Mouse (Mus musculus) heart, embryonic 11.5 days (tissue): ENCODE data around the gene Slc7a14. TPM values are rescaled to one million over a fixed set of nuclear protein-coding genes. Genes with fewer than 3 reads are reported as not detected.

Experiments
- ATAC-seq: fragments of 200-750 bp; cut with Nextera tagmentation; replicated peaks from 2 replicates; pipeline ENCODE4 v1.8.0; 2017; ENCODE audit warnings: moderate library complexity; ENCODE audit not compliant: insufficient number of reproducible peaks, low FRiP score, low TSS enrichment
- H3K27ac ChIP-seq: fragments of 300-500 bp; sonication (generic); 2 replicates; pipeline ENCODE4 v1.5.1; 2014; ENCODE audit warnings: mild to moderate bottlenecking, low read depth, low read length
- H3K27me3 ChIP-seq: fragments of 300-500 bp; sonication (generic); 2 replicates; pipeline ENCODE4 v1.6.1; 2014; ENCODE audit warnings: mild to moderate bottlenecking, low read length, mixed read lengths; ENCODE audit not compliant: control insufficient read depth, insufficient read depth
- H3K36me3 ChIP-seq: fragments of 300-500 bp; sonication (generic); 2 replicates; pipeline ENCODE4 v1.6.1; 2014; ENCODE audit warnings: mild to moderate bottlenecking, low read length, moderate library complexity, mixed read lengths; ENCODE audit not compliant: control insufficient read depth, insufficient read depth
- H3K4me1 ChIP-seq: fragments of 300-500 bp; sonication (generic); 2 replicates; pipeline ENCODE4 v1.6.1; 2014; ENCODE audit warnings: low read length; ENCODE audit not compliant: control insufficient read depth, insufficient read depth
- H3K4me2 ChIP-seq: fragments of 300-500 bp; sonication (generic); 2 replicates; pipeline ENCODE4 v1.6.1; 2014; ENCODE audit warnings: mild to moderate bottlenecking, moderate library complexity
- H3K4me3 ChIP-seq: fragments of 300-500 bp; sonication (generic); 2 replicates; pipeline ENCODE4 v1.5.1; 2014; ENCODE audit warnings: low read depth, low read length
- H3K9ac ChIP-seq: fragments of 300-500 bp; sonication (generic); 2 replicates; pipeline ENCODE4 v1.6.1; 2014; ENCODE audit warnings: mild to moderate bottlenecking, low read depth, low read length, moderate library complexity
- H3K9me3 ChIP-seq: fragments of 300-500 bp; sonication (generic); replicated peaks from 2 replicates; pipeline ENCODE4 v1.6.1; 2016; ENCODE audit warnings: low read length; ENCODE audit not compliant: control insufficient read depth
- WGBS: fragments of 180-500 bp; shearing (Covaris S2); extraction: QIAGEN DNeasy Blood & Tissue Kit; methylation state at CpG from one replicate; pipeline ENCODE4 v1.1.7; 2014; ENCODE audit not compliant: insufficient replicate concordance; 5-methylcytosine and 5-hydroxymethylcytosine counted together
- polyA plus RNA-seq: library from polyadenylated mRNA; unstranded; fragments of >200 nt; fragmentation: Nextera tagmentation; extraction: Ambion mirVana; gene quantifications from 2 replicates; pipeline ENCODE4 v1.2.1, GENCODE M21; 2014

The Slc7a14 gene
- polyA plus RNA-seq, 1 experiment from 2014 or later = 0.53 TPM

- 75% methylated on average over 2 of the region's 2 CpGs for WGBS
- H3K27ac ChIP-seq = no peak overlapping the region
- ATAC-seq = no peak
- no peaks in the 10 kb centered on the region for H3K9me3 ChIP-seq
- no peak overlapping the region for H3K9ac ChIP-seq
- H3K4me3 ChIP-seq = no peak overlapping the region
- H3K4me1 ChIP-seq = no peaks in the 10 kb centered on the region
- no peak overlapping the region for H3K4me2 ChIP-seq
- peaks cover under 1% of the 10 kb centered on the region for H3K27me3 ChIP-seq
- no peaks in the 10 kb centered on the region for H3K36me3 ChIP-seq
Measured at GRCm38 (mm10) chr3:31233746-31234312, 76.3 kb downstream of the Slc7a14 start.

- Histone ChIP-seq H3K4me3 (no peak overlapping the region), H3K36me3 (no peaks in the 10 kb centered on the region), H3K4me1 (no peaks in the 10 kb centered on the region), H3K9ac (no peak overlapping the region), H3K27me3 (0 out of 2 replicates have a peak, but pooled peaks cover 3% of the 10 kb centered on the region), H3K4me2 (no peak overlapping the region), H3K27ac (no peak overlapping the region), H3K9me3 (no peaks in the 10 kb centered on the region)
- WGBS = 77% methylated on average over 5 of the region's 5 CpGs
- no peak for ATAC-seq
Measured at GRCm38 (mm10) chr3:31229281-31229680, 80.9 kb downstream of the Slc7a14 start.

- H3K36me3 ChIP-seq = no peaks in the 10 kb centered on the region
- H3K27ac ChIP-seq = no peak overlapping the region
- H3K27me3 ChIP-seq = 0 out of 2 replicates have a peak, but pooled peaks cover 3% of the 10 kb centered on the region
- H3K4me2 ChIP-seq = no peak overlapping the region
- H3K9me3 ChIP-seq = no peaks in the 10 kb centered on the region
- no peaks in the 10 kb centered on the region for H3K4me1 ChIP-seq
- H3K4me3 ChIP-seq = no peak overlapping the region
- no peak for ATAC-seq
- no peak overlapping the region for H3K9ac ChIP-seq
- WGBS = 70% methylated on average over 2 of the region's 2 CpGs
Measured at GRCm38 (mm10) chr3:31228487-31228886, 81.7 kb downstream of the Slc7a14 start.

- H3K36me3 ChIP-seq = no peaks in the 10 kb centered on the region
- H3K4me1 ChIP-seq = peaks cover 5% of the 10 kb centered on the region; the same call in 1 of the 2 replicates
- H3K9me3 ChIP-seq = no peaks in the 10 kb centered on the region
- no peak overlapping the region for H3K27ac ChIP-seq
- H3K4me3 ChIP-seq = no peak overlapping the region
- H3K27me3 ChIP-seq = 0 out of 2 replicates have a peak, but pooled peaks cover 3% of the 10 kb centered on the region
- 94% methylated on average over 17 of the region's 17 CpGs for WGBS
- H3K4me2 ChIP-seq = no peak overlapping the region
- no peak for ATAC-seq
- H3K9ac ChIP-seq = no peak overlapping the region
Measured at GRCm38 (mm10) chr3:31223551-31223950, 86.6 kb downstream of the Slc7a14 start.

- Histone ChIP-seq H3K36me3 (no peaks in the 10 kb centered on the region), H3K4me1 (peaks cover 5% of the 10 kb centered on the region; the same call in 1 of the 2 replicates), H3K4me2 (no peak overlapping the region), H3K9ac (no peak overlapping the region), H3K4me3 (no peak overlapping the region), H3K27me3 (peaks cover 6% of the 10 kb centered on the region), H3K27ac (no peak overlapping the region), H3K9me3 (no peaks in the 10 kb centered on the region)
- no peak for ATAC-seq
- 61% methylated on average over 4 of the region's 4 CpGs for WGBS
Measured at GRCm38 (mm10) chr3:31220040-31220439, 90.1 kb downstream of the Slc7a14 start.

DNA sequence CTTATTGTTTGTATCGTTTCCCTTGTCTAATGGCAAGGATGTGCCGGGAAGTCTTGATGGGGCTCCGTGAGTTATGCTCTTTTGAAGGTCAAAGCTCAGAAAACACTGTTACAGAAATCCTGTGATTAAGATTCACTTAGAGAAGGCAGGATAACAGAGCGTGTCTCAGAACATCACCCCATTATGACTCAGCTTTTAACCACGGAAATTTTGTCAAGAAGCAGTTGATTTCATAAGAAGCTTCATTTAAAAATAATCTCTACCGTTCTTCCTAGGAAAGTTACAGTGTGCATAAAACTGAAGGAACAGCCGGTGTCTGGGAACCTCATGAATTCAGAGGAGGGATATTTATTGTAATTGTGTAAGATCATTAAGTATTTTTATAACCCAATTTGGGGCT is 90.7 kb downstream of the Slc7a14 start:
- 78% methylated on average over 7 of the region's 7 CpGs for WGBS
- H3K36me3 ChIP-seq = no peaks in the 10 kb centered on the region
- no peak overlapping the region for H3K9ac ChIP-seq
- no peak overlapping the region for H3K4me2 ChIP-seq
- no peak for ATAC-seq
- no peak overlapping the region for H3K27ac ChIP-seq
- peaks cover 5% of the 10 kb centered on the region; the same call in 1 of the 2 replicates for H3K4me1 ChIP-seq
- H3K9me3 ChIP-seq = no peaks in the 10 kb centered on the region
- no peak overlapping the region for H3K4me3 ChIP-seq
- peaks cover 6% of the 10 kb centered on the region for H3K27me3 ChIP-seq

DNA sequence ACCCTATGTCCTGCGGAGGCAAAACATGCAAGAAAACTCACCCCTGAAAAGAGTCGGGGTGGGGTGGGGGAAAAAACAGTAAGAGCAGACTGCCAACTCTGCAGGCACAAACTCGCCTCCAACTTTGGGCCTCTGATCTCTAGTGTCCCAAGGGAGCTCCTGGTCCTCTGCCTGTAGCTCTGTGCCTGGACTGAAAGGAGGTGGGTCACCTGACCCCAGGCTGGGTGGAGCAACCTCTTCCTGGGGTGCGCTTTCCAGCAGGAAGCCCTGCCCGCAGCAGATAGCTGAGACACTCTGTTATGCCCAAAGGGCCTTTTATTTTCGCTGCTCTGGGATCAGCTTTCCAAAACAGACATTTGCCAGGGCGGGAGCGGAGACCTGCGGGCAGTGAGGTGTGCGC is 92.7 kb downstream of the Slc7a14 start:
- no peak overlapping the region for H3K4me2 ChIP-seq
- ATAC-seq = no peak
- H3K9me3 ChIP-seq = no peaks in the 10 kb centered on the region
- H3K36me3 ChIP-seq = no peaks in the 10 kb centered on the region
- peaks cover 5% of the 10 kb centered on the region; the same call in 1 of the 2 replicates for H3K4me1 ChIP-seq
- peaks cover 13% of the 10 kb centered on the region for H3K27me3 ChIP-seq
- no peak overlapping the region for H3K9ac ChIP-seq
- no peak overlapping the region for H3K4me3 ChIP-seq
- H3K27ac ChIP-seq = no peak overlapping the region
- 65% methylated on average over 10 of the region's 10 CpGs for WGBS

DNA sequence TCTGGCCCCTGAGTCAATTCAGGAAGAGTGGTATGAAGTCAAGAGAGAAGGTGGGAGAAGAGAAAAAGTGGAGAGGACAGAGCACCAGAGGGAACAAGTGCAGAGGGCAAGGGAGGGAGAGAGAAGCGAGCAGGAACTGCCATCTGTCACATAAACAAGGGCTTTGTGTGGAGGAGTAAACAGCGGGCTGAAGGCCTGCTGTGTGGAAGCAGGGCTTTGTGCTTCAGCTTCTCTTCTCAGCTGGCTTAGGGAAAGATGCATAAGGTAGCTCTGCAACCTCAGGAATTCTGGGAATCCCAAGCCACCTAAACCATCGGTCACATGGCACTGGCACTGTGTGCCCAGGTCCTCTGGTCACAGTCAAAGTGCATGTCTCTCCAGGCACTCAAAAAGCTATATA is 96.4 kb downstream of the Slc7a14 start:
- H3K36me3 ChIP-seq = no peaks in the 10 kb centered on the region
- H3K27me3 ChIP-seq = peaks cover 23% of the 10 kb centered on the region
- H3K27ac ChIP-seq = no peak overlapping the region
- H3K9me3 ChIP-seq = no peaks in the 10 kb centered on the region
- no peak overlapping the region for H3K4me3 ChIP-seq
- no peak overlapping the region for H3K9ac ChIP-seq
- H3K4me2 ChIP-seq = no peak overlapping the region
- ATAC-seq = no peak
- 53% methylated on average over 3 of the region's 3 CpGs for WGBS
- no peaks in the 10 kb centered on the region for H3K4me1 ChIP-seq
